Mouse (Mus musculus): ENCODE results near the gene 1110065P20Rik. TPM values are rescaled to one million over a fixed set of nuclear protein-coding genes. Genes with fewer than 3 reads are reported as not detected.

The 1110065P20Rik gene
- polyA plus RNA-seq, 1 experiment: 14.7 TPM

GRCm38 (mm10) chr4:124889935-124890334 lies 38.9 kb upstream of the 1110065P20Rik start:
- H3K27me3 ChIP-seq (ENCODE audit: control insufficient read depth, insufficient read depth, low read length): peaks cover 7% of the 10 kb centered on the region
- H3K4me1 ChIP-seq (ENCODE audit: control insufficient read depth, insufficient read depth, insufficient read length): peaks cover 3% of the 10 kb centered on the region; the same call in 1 of the 2 replicates
- no peak overlapping the region for H3K27ac ChIP-seq (ENCODE audit: insufficient read depth, low read length)
- H3K36me3 ChIP-seq (ENCODE audit: control insufficient read depth, insufficient read depth, low read length): no peaks in the 10 kb centered on the region
- no peak for DNase-seq (ENCODE audit: low read depth in 1 of 2, low spot score in 2 of 2)
- no peak overlapping the region for H3K4me3 ChIP-seq (ENCODE audit: extremely low read depth, insufficient read depth, insufficient read length)
- 85% methylated on average over 2 of the region's 2 CpGs for WGBS
- TF ChIP-seq CTCF (IDR thresholded peaks at IDR 0.05; ENCODE audit: extremely low read depth, insufficient read depth, insufficient read length, insufficient replicate concordance) (no peak), POLR2A (IDR thresholded peaks at IDR 0.05; ENCODE audit: low read depth, low read length) (no peak)

- DNase-seq (ENCODE audit: low read depth in 1 of 2, low spot score in 2 of 2): no peak
- Histone ChIP-seq H3K4me3 (ENCODE audit: extremely low read depth, insufficient read depth, insufficient read length) (no peak overlapping the region), H3K36me3 (ENCODE audit: control insufficient read depth, insufficient read depth, low read length) (no peaks in the 10 kb centered on the region), H3K27ac (ENCODE audit: insufficient read depth, low read length) (no peak overlapping the region), H3K4me1 (ENCODE audit: control insufficient read depth, insufficient read depth, insufficient read length) (no peaks in the 10 kb centered on the region; the same call in 1 of the 2 replicates), H3K27me3 (ENCODE audit: control insufficient read depth, insufficient read depth, low read length) (no peaks in the 10 kb centered on the region)
- TF ChIP-seq POLR2A (IDR thresholded peaks at IDR 0.05; ENCODE audit: low read depth, low read length): no peak
- WGBS: 72% methylated on average over 7 of the region's 7 CpGs
Measured at GRCm38 (mm10) chr4:124888702-124889101, 37.7 kb upstream of the 1110065P20Rik start.

GRCm38 (mm10) chr4:124882151-124882729 lies 31.2 kb upstream of the 1110065P20Rik start:
- H3K27me3 ChIP-seq (ENCODE audit: control insufficient read depth, insufficient read depth, low read length): peaks cover 16% of the 10 kb centered on the region
- no peak overlapping the region for H3K4me3 ChIP-seq (ENCODE audit: extremely low read depth, insufficient read depth, insufficient read length)
- no peak for TF ChIP-seq POLR2A (IDR thresholded peaks at IDR 0.05; ENCODE audit: low read depth, low read length)
- no peak for TF ChIP-seq CTCF (IDR thresholded peaks at IDR 0.05; ENCODE audit: extremely low read depth, insufficient read depth, insufficient read length, insufficient replicate concordance)
- DNase-seq (ENCODE audit: low read depth in 1 of 2, low spot score in 2 of 2): no peak
- WGBS: 4% methylated on average over 34 of the region's 37 CpGs
- peaks cover 2% of the 10 kb centered on the region; the same call in 1 of the 2 replicates for H3K4me1 ChIP-seq (ENCODE audit: control insufficient read depth, insufficient read depth, insufficient read length)
- no peaks in the 10 kb centered on the region for H3K36me3 ChIP-seq (ENCODE audit: control insufficient read depth, insufficient read depth, low read length)
- no peak overlapping the region for H3K27ac ChIP-seq (ENCODE audit: insufficient read depth, low read length)

- WGBS: 7% methylated on average over 37 of the region's 37 CpGs
- H3K27ac ChIP-seq (ENCODE audit: insufficient read depth, low read length): no peak overlapping the region
- no peaks in the 10 kb centered on the region for H3K36me3 ChIP-seq (ENCODE audit: control insufficient read depth, insufficient read depth, low read length)
- H3K4me3 ChIP-seq (ENCODE audit: extremely low read depth, insufficient read depth, insufficient read length): no peak overlapping the region
- peaks cover 16% of the 10 kb centered on the region for H3K27me3 ChIP-seq (ENCODE audit: control insufficient read depth, insufficient read depth, low read length)
- no peak for TF ChIP-seq CTCF (IDR thresholded peaks at IDR 0.05; ENCODE audit: extremely low read depth, insufficient read depth, insufficient read length, insufficient replicate concordance)
- no peak for TF ChIP-seq POLR2A (IDR thresholded peaks at IDR 0.05; ENCODE audit: low read depth, low read length)
- DNase-seq (ENCODE audit: low read depth in 1 of 2, low spot score in 2 of 2): no peak
- H3K4me1 ChIP-seq (ENCODE audit: control insufficient read depth, insufficient read depth, insufficient read length): peaks cover 2% of the 10 kb centered on the region; the same call in 1 of the 2 replicates
Measured at GRCm38 (mm10) chr4:124881341-124881908, 30.4 kb upstream of the 1110065P20Rik start.

GRCm38 (mm10) chr4:124880599-124880998 lies 29.6 kb upstream of the 1110065P20Rik start, which contains the start of gene Epha10:
Gene Epha10 (plus strand): TSS chr4:124880899.
- no peak for DNase-seq (ENCODE audit: low read depth in 1 of 2, low spot score in 2 of 2)
- Histone ChIP-seq H3K36me3 (ENCODE audit: control insufficient read depth, insufficient read depth, low read length) (no peaks in the 10 kb centered on the region), H3K4me3 (ENCODE audit: extremely low read depth, insufficient read depth, insufficient read length) (no peak within 1 kb of the TSS), H3K27ac (ENCODE audit: insufficient read depth, low read length) (no peak within 1 kb of the TSS), H3K27me3 (ENCODE audit: control insufficient read depth, insufficient read depth, low read length) (peaks cover 16% of the 10 kb centered on the region), H3K4me1 (ENCODE audit: control insufficient read depth, insufficient read depth, insufficient read length) (peaks cover 2% of the 10 kb centered on the region; the same call in 1 of the 2 replicates)
- WGBS: 11% methylated on average over 11 of the region's 11 CpGs
- TF ChIP-seq POLR2A (IDR thresholded peaks at IDR 0.05; ENCODE audit: low read depth, low read length) (no peak), CTCF (IDR thresholded peaks at IDR 0.05; ENCODE audit: extremely low read depth, insufficient read depth, insufficient read length, insufficient replicate concordance) (no peak)

GRCm38 (mm10) chr4:124872719-124873118 lies 21.7 kb upstream of the 1110065P20Rik start:
- DNase-seq (ENCODE audit: low read depth in 1 of 2, low spot score in 2 of 2): no peak
- Histone ChIP-seq H3K4me1 (ENCODE audit: control insufficient read depth, insufficient read depth, insufficient read length) (no peaks in the 10 kb centered on the region), H3K4me3 (ENCODE audit: extremely low read depth, insufficient read depth, insufficient read length) (no peak overlapping the region), H3K27me3 (ENCODE audit: control insufficient read depth, insufficient read depth, low read length) (no peaks in the 10 kb centered on the region), H3K27ac (ENCODE audit: insufficient read depth, low read length) (no peak overlapping the region), H3K36me3 (ENCODE audit: control insufficient read depth, insufficient read depth, low read length) (no peaks in the 10 kb centered on the region)
- TF ChIP-seq POLR2A (IDR thresholded peaks at IDR 0.05; ENCODE audit: low read depth, low read length): no peak
- no peak for TF ChIP-seq CTCF (IDR thresholded peaks at IDR 0.05; ENCODE audit: extremely low read depth, insufficient read depth, insufficient read length, insufficient replicate concordance)
- WGBS: 100% methylated on average over 1 of the region's 1 CpGs
